Mouse (Mus musculus): ENCODE results near the gene Tpbgl.

Gene Tpbgl

GRCm38 (mm10) chr7:99579491-99580190 is 47.3 kb downstream of the Tpbgl start:
- no peak for DNase-seq (ENCODE audit: low spot score)

- DNase-seq (ENCODE audit: low spot score): no peak
Observed at GRCm38 (mm10) chr7:99578246-99578645, 48.7 kb downstream of the Tpbgl start.
